Mouse (Mus musculus) MEL (cell line): ENCODE data around the gene AC134908.4.

ENCODE experiments used
- CHD2 ChIP-seq: IDR thresholded peaks from 2 replicates; pipeline ENCODE4 v1.6.1; 2011; ENCODE audit warnings: low read length, improper control_type of control experiment
- CTCF ChIP-seq, 3 experiments: IDR thresholded peaks in 2 of 3; conservative IDR thresholded peaks in 1 of 3; 2 replicates each; pipeline ENCODE4 v1.5.1; 2011 to 2012; ENCODE audit warnings: low read length in 3 of 3, low read depth in 2 of 3, mild to moderate bottlenecking in 2 of 3, improper control_type of control experiment in 1 of 3, inconsistent platforms in 1 of 3, mixed read lengths in 1 of 3, moderate library complexity in 1 of 3; ENCODE audit not compliant: control insufficient read depth in 1 of 3, insufficient read depth in 1 of 3, poor library complexity in 1 of 3, severe bottlenecking in 1 of 3
- EP300 ChIP-seq, 2 experiments: IDR thresholded peaks; 2 replicates each; pipeline ENCODE4 v1.6.1; 2011; ENCODE audit warnings: improper control_type of control experiment in 2 of 2, low read length in 2 of 2, low read depth in 1 of 2, mild to moderate bottlenecking in 1 of 2
- KAT2A ChIP-seq: conservative IDR thresholded peaks from 2 replicates; pipeline ENCODE4 v1.6.1; 2012; ENCODE audit warnings: low read depth, low read length, improper control_type of control experiment, inconsistent platforms
- NRF1 ChIP-seq: IDR thresholded peaks from 2 replicates; pipeline ENCODE4 v1.6.1; 2014; ENCODE audit warnings: low read depth, mild to moderate bottlenecking, inconsistent platforms, low read length, improper control_type of control experiment, moderate library complexity; ENCODE audit not compliant: poor library complexity, insufficient read depth, severe bottlenecking
- POLR2A ChIP-seq, 2 experiments: IDR thresholded peaks; 2 replicates each; pipeline ENCODE4 v1.6.1; 2011 to 2012; ENCODE audit warnings: low read length in 2 of 2, mild to moderate bottlenecking in 2 of 2, control low read depth in 1 of 2, improper control_type of control experiment in 1 of 2, low read depth in 1 of 2, moderate library complexity in 1 of 2; ENCODE audit not compliant: control insufficient read depth in 1 of 2, insufficient read depth in 1 of 2, poor library complexity in 1 of 2
- POLR2AphosphoS2 ChIP-seq: IDR thresholded peaks from 2 replicates; pipeline ENCODE4 v1.6.1; 2011; ENCODE audit warnings: low read length, improper control_type of control experiment
- TCF12 ChIP-seq: IDR thresholded peaks from 2 replicates; pipeline ENCODE4 v1.6.1; 2014; ENCODE audit warnings: low read depth, mild to moderate bottlenecking, inconsistent platforms, low read length, improper control_type of control experiment, moderate library complexity

DNA sequence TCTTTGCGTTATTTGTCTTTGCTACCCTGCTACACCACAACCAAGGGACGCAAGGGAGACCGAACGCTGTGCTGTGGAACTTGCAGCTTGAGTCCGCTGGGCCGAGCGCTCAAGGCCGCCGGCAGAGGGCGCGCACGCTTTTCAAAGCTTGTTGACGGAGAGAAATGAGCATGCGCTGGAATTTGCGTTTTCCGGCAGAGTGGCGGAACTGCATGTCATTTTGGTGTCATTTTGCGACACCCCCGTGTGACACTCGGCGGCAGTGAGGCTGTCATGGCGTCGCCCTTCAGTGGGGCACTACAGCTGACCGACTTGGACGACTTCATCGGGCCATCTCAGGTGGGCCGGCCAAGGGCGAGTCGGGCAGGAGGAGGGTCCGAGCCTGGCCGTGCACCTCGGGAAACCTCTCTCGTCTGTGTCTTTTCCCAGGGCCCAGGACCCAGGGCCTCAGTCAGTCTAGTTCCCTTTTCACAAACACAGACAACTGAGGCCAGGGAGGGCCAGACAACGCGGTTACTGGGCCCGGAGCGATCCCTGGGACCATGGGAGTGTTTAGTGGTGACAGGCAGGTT, 21.8 kb downstream of the AC134908.4 start, which contains the start of gene Narfl:
- peak; percentile 71 to 72; a peak in 3 of 4 replicates for TF ChIP-seq POLR2A (IDR thresholded peaks at IDR 0.05; ENCODE audit: control insufficient read depth in 1 of 2, insufficient read depth in 1 of 2, low read depth in 1 of 2, low read length in 2 of 2, poor library complexity in 1 of 2)
- TF ChIP-seq CTCF (IDR thresholded peaks at IDR 0.05 in 2 of 3, conservative IDR thresholded peaks at IDR 0.05 in 1 of 3; ENCODE audit: control insufficient read depth in 1 of 3, insufficient read depth in 1 of 3, low read depth in 2 of 3, low read length in 3 of 3, poor library complexity in 1 of 3, severe bottlenecking in 1 of 3): peak; percentile 89 to 98 (median 97)
- TF ChIP-seq POLR2AphosphoS2: no peak; the same call in 1 of the 2 replicates
- peak; percentile 86 for TF ChIP-seq TCF12
- TF ChIP-seq KAT2A: peak; percentile 99
- no peak for TF ChIP-seq CHD2
- TF ChIP-seq EP300 (IDR thresholded peaks at IDR 0.05; ENCODE audit: low read depth in 1 of 2, low read length in 2 of 2): no peak
- peak; percentile 95 for TF ChIP-seq NRF1
